Mouse (Mus musculus): ENCODE results near the gene Lag3. TPM values are rescaled to one million over a fixed set of nuclear protein-coding genes. Genes with fewer than 3 reads are reported as not detected.
A peak's percentile ranks its signal among the peaks of the same experiment; 100 is the strongest.
"Not testable (repeated sequence)": the region's sequence is repeated elsewhere in the genome, so short reads cannot be mapped to it uniquely, and the experiment has no call there.

Lag3 gene
- total RNA-seq, 2 experiments from 2014 or later = 2.1 to 2.3 TPM

- no peak for DNase-seq
Measured at GRCm38 (mm10) chr6:124900056-124900800, 11.3 kb downstream of the Lag3 start.

- no peak for DNase-seq
Measured at GRCm38 (mm10) chr6:124898359-124898758, 13.1 kb downstream of the Lag3 start.

- not testable (repeated sequence) for DNase-seq
Measured at GRCm38 (mm10) chr6:124894113-124894512, 17.4 kb downstream of the Lag3 start.

GRCm38 (mm10) chr6:124890997-124891396 lies 20.5 kb downstream of the Lag3 start:
- no peak for DNase-seq

- no peak for DNase-seq
Measured at GRCm38 (mm10) chr6:124888555-124889125, 22.9 kb downstream of the Lag3 start.

- DNase-seq = no peak
Measured at GRCm38 (mm10) chr6:124887986-124888385, 23.5 kb downstream of the Lag3 start, which contains the start of gene Cd4. Gene Cd4 (minus strand): TSS chr6:124888221.

- no peak for DNase-seq
Measured at GRCm38 (mm10) chr6:124885956-124886381, 25.5 kb downstream of the Lag3 start.

GRCm38 (mm10) chr6:124884714-124885500 lies 26.6 kb downstream of the Lag3 start:
- DNase-seq = no peak

- DNase-seq = no peak
Measured at GRCm38 (mm10) chr6:124883351-124883750, 28.2 kb downstream of the Lag3 start.

- no peak for DNase-seq
Measured at GRCm38 (mm10) chr6:124881821-124882220, 29.7 kb downstream of the Lag3 start.

- no peak for DNase-seq
Measured at GRCm38 (mm10) chr6:124879390-124879789, 32.1 kb downstream of the Lag3 start.

- no peak for DNase-seq
Measured at GRCm38 (mm10) chr6:124874348-124874747, 37.2 kb downstream of the Lag3 start.

- DNase-seq = no peak
Measured at GRCm38 (mm10) chr6:124866560-124866959, 44.9 kb downstream of the Lag3 start.

- DNase-seq = no peak
Measured at GRCm38 (mm10) chr6:124865766-124866362, 45.6 kb downstream of the Lag3 start.

GRCm38 (mm10) chr6:124863658-124864298 lies 47.7 kb downstream of the Lag3 start, which contains the start of gene Gpr162:
Gene Gpr162 (minus strand): TSS chr6:124863983.
- peak; percentile 72 for DNase-seq

- peak in 1 of 2 experiments; percentile 35 for DNase-seq
Measured at GRCm38 (mm10) chr6:124863125-124863657, 48.3 kb downstream of the Lag3 start.

- DNase-seq = no peak
Measured at GRCm38 (mm10) chr6:124862406-124863124, 48.9 kb downstream of the Lag3 start.

GRCm38 (mm10) chr6:124861802-124862201 lies 49.7 kb downstream of the Lag3 start:
- DNase-seq = no peak

- DNase-seq = no peak
Measured at GRCm38 (mm10) chr6:124861266-124861665, 50.2 kb downstream of the Lag3 start.

- no peak for DNase-seq
Measured at GRCm38 (mm10) chr6:124860511-124860910, 51.0 kb downstream of the Lag3 start.

GRCm38 (mm10) chr6:124859725-124860124 lies 51.8 kb downstream of the Lag3 start:
- peak; percentile 86 to 87 for DNase-seq
